Mouse (Mus musculus) olfactory bulb, adult 2 months (tissue): ENCODE measurements at regions not wholly inside any gene's neighbourhood (a gene's known extent, or its start where the extent isn't known, plus 50 kb on each side); places are given as distances from the start of the nearest gene placed in this dataset.

ENCODE experiments used
- H3K27ac ChIP-seq: fragments of 200-500 bp; 2 replicates; pipeline ENCODE4 v1.5.1; 2012; ENCODE audit warnings: low read depth, low read length; ENCODE audit not compliant: insufficient read depth
- H3K4me1 ChIP-seq: fragments of 200-500 bp; 2 replicates; pipeline ENCODE4 v1.6.1; 2012; ENCODE audit warnings: low read length; ENCODE audit not compliant: control insufficient read depth, insufficient read depth
- H3K4me3 ChIP-seq: fragments of 200-500 bp; 2 replicates; pipeline ENCODE4 v1.5.1; 2012; ENCODE audit warnings: mild to moderate bottlenecking, low read depth, low read length, moderate library complexity; ENCODE audit not compliant: insufficient read depth
- CTCF ChIP-seq: fragments of 200-500 bp; IDR thresholded peaks from 2 replicates; pipeline ENCODE4 v1.5.1; 2012; ENCODE audit warnings: low read depth, mild to moderate bottlenecking, low read length, moderate library complexity; ENCODE audit not compliant: insufficient read depth
- POLR2A ChIP-seq: fragments of 200-500 bp; IDR thresholded peaks from 2 replicates; pipeline ENCODE4 v1.6.1; 2012; ENCODE audit warnings: mild to moderate bottlenecking, low read depth, low read length, moderate library complexity; ENCODE audit not compliant: insufficient read depth
- WGBS: fragments of 180-500 bp; shearing (Covaris S2); methylation state at CpG from one replicate; pipeline ENCODE4 v1.1.7; 2018; 5-methylcytosine and 5-hydroxymethylcytosine counted together

DNA sequence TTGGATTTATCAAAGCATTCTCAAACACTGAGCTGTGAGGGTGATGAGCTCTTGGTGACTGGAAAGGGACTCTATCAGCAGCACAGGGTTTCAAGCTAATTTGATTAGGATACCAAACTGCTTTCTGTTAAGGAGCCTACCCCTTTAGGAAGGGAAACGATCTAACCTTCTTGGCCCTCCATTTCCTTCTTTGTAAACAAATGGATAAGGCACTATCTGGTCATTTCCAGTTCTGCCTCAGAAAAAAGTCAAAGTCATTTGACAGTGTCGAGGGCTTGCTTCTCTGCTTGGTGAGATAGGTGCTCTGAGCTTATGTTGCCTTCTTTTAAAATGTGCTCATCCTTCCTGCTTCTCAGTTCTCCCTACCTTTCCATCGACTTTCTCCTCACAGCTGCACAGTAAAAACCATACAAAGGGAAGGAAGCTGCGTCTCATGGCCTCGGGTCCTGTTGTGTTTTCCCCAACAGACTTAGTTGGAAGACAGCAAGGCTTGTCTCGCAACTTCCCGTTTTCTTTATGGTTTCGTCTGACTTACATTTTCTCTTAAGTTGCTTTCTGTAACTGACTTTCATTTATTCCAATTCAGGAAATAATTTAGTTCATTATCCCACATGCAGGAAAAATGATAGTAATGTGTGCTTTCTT, 54.3 kb upstream of the Bmp2 start:
- no peak overlapping the region for H3K27ac ChIP-seq
- no peak overlapping the region for H3K4me3 ChIP-seq
- TF ChIP-seq CTCF (no peak), POLR2A (no peak)
- 0 out of 2 replicates have a peak, but pooled peaks cover 2% of the 10 kb centered on the region for H3K4me1 ChIP-seq
- WGBS: 87% methylated on average over 8 of the region's 8 CpGs

DNA sequence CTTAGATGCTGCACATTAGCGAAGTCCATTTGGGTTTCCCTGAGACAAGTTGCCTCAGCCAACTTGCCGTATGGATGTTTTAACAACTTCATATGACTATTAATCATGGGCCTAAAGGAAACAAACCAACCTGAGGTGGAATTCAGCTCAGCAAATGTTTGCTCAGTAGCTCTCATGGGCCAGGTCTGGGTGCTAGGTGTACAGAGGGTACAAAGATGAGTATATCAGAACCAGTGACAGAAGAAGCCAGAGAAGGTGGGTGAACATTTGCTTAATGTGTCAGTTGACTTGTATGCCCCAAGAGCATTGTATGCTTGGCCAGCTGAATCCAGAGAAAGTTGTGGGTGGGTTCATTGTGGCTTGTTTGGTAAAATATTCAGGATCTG, 53.8 kb upstream of the Bmp2 start:
- no peak overlapping the region for H3K27ac ChIP-seq
- H3K4me3 ChIP-seq: no peak overlapping the region
- WGBS: 98% methylated on average over 2 of the region's 2 CpGs
- no peak for TF ChIP-seq CTCF
- TF ChIP-seq POLR2A: no peak
- 0 out of 2 replicates have a peak, but pooled peaks cover 2% of the 10 kb centered on the region for H3K4me1 ChIP-seq

DNA sequence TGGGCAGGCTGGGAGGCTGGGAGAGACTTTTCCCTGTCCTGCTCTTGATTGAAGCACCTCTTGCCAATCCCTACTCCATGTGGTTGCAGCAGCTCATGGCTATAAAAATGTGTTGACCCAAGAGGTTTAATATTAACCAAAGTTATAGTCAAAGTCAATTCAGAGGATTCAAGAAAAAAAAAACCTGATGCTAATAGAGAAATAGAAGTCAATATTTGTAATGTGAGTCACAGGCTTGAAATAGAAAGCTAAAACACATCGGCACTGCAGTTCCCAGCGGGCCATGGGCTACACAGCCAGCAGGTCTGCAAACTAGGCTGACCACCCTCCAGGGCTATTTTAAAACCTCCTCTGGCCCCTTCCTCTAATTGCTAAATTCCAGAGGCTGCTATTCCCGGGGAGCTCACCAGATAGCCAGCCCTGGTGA, 53.2 kb upstream of the Bmp2 start:
- 58% methylated on average over 3 of the region's 3 CpGs for WGBS
- H3K27ac ChIP-seq: no peak overlapping the region
- 0 out of 2 replicates have a peak, but pooled peaks cover 2% of the 10 kb centered on the region for H3K4me1 ChIP-seq
- no peak overlapping the region for H3K4me3 ChIP-seq
- TF ChIP-seq POLR2A (no peak), CTCF (no peak)

DNA sequence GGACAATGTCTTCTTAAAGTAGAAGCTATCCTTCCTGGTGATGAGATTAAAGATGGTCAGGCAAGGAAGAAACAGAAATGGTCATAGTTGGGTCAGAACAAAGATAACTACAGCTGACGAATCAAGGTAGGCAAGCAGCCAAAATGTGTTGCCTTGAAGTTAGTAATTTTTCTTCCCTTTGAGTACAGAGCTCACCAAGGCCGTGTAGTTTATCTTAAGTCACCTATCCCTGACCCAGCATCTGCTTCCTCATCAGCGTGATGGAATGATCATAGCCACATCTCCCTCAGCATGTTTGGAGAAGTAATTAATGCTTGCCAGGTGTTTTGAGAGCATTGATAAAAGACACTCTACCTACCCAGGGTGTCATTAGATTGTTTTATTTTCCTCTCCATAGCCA, 52.1 kb upstream of the Bmp2 start:
- Histone ChIP-seq H3K4me1 (0 out of 2 replicates have a peak, but pooled peaks cover 2% of the 10 kb centered on the region), H3K4me3 (no peak overlapping the region), H3K27ac (no peak overlapping the region)
- no peak for TF ChIP-seq POLR2A
- TF ChIP-seq CTCF: no peak
- WGBS: 71% methylated on average over 3 of the region's 3 CpGs
